Mouse (Mus musculus) cerebellum, adult 2 months (tissue): Measurements from ENCODE around the gene Pym1.

Experiments
- CTCF ChIP-seq: fragments of 200-500 bp; IDR thresholded peaks from 2 replicates; pipeline ENCODE4 v1.5.1; 2011; ENCODE audit warnings: low read depth, mild to moderate bottlenecking, control low read depth, low read length, moderate library complexity, borderline replicate concordance; ENCODE audit not compliant: insufficient read depth
- POLR2A ChIP-seq: fragments of 200-500 bp; IDR thresholded peaks from 2 replicates; pipeline ENCODE4 v1.6.1; 2011; ENCODE audit warnings: low read length, control low read depth, borderline replicate concordance; ENCODE audit not compliant: insufficient read depth

DNA sequence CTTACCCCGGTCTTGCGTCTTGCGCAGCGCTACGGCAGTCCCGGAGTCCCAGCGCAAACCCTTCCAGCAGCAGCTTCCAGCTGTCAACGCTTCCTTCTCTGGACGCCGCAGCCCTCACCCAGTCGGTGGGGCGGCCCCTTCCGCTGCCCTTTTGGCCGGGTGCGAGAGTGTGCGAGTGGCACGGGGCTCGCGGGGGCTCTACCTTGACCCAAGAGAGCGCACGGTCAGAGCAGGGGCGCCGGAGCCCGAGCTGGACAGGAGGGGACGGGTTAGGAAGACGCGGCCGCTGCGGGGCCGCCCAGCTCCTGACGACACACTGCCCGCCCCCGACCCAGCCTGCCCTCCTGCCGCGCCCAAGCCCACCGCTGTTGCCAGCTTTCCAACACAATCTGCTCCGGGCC, 3.9 kb upstream of the Pym1 start:
- TF ChIP-seq POLR2A (no peak; the same call in 1 of the 2 replicates), CTCF (no peak)
